Comparison of ENCODE assay signal across 8 mouse cellular contexts in the genomic region with DNA sequence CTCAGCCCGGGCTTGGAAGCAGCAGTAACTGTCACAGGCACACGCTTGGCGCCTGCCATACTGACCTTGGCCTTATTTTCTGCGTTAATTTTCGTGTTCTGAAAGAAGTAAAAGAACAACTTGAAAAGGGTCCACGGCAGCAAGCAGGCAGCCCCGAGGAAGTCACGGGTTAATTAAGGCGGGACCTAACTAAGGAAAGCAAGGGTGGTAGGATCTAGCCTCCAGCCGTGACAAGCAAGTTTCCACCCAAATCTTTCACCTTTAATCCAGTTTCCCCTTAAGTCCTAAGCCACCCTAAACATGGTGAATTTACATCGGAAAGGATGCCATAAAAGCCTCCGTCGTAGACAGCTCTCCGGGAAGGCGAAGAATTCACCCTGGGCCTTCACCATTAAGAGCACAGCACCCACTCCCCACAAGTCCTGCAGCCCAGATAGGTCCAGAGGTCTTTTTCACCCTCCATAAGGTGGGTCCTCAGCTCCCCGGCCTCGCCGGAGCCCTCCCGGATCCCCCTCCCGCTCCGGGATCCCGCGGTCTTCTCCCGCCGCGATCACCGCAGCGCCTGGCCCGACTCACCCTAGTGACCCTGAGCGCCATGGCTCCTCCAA. TPM values are rescaled to one million over a fixed set of nuclear protein-coding genes. Genes with fewer than 3 reads are reported as not detected.
DNase-seq lines count a peak whose midpoint lies in the region; ATAC-seq and TF ChIP-seq lines count a peak whose summit lies in the region.

No protein-coding gene starts in this region.

- peaks cover 5 to 31% of the 10 kb centered on the region in 2 experiments for H3K4me1 ChIP-seq in heart, embryonic 14.5 days (ENCODE audit: control insufficient read depth in 2 of 2, insufficient read depth in 2 of 2, low read length in 2 of 2)
- H3K4me1 ChIP-seq in E14TG2a.4 (replicated peaks; ENCODE audit: low read depth, low read length) = peaks cover 64% of the 10 kb centered on the region
- peaks cover 24% of the 10 kb centered on the region for H3K4me1 ChIP-seq in limb, embryonic 12.5 days (replicated peaks)
- no peaks in the 10 kb centered on the region for H3K4me1 ChIP-seq in neural tube, embryonic 11.5 days (ENCODE audit: control insufficient read depth, insufficient read depth, low read length)

- H3K27ac ChIP-seq in heart, embryonic 14.5 days (replicated peaks in 1 of 2; ENCODE audit: control insufficient read depth in 1 of 2, insufficient read depth in 1 of 2, low read depth in 2 of 2, low read length in 2 of 2) = peak overlapping the region; percentile 48 to 65
- H3K27ac ChIP-seq in limb, embryonic 12.5 days = peak overlapping the region; percentile 66; the same call in 1 of the 2 replicates
- H3K27ac ChIP-seq in neural tube, embryonic 11.5 days (ENCODE audit: low read depth, low read length) = no peak overlapping the region

- peak overlapping the region; percentile 81 to 94 for H3K4me3 ChIP-seq in heart, embryonic 14.5 days (ENCODE audit: control insufficient read depth in 1 of 2, insufficient read depth in 1 of 2, low read depth in 1 of 2, low read length in 2 of 2)
- H3K4me3 ChIP-seq in E14TG2a.4 (replicated peaks; ENCODE audit: low read length) = peak overlapping the region; percentile 100
- H3K4me3 ChIP-seq in limb, embryonic 12.5 days (replicated peaks) = peak overlapping the region; percentile 84
- peak overlapping the region; percentile 84 for H3K4me3 ChIP-seq in neural tube, embryonic 11.5 days (ENCODE audit: low read depth, low read length)

- peaks cover 41% of the 10 kb centered on the region for H3K36me3 ChIP-seq in heart, embryonic 14.5 days (ENCODE audit: control insufficient read depth, insufficient read depth, low read length)
- H3K36me3 ChIP-seq in E14TG2a.4 (ENCODE audit: insufficient read depth, low read length) = peaks cover 47% of the 10 kb centered on the region
- H3K36me3 ChIP-seq in limb, embryonic 12.5 days = peaks cover 36% of the 10 kb centered on the region
- H3K36me3 ChIP-seq in neural tube, embryonic 11.5 days (ENCODE audit: control insufficient read depth, insufficient read depth, low read length) = peaks cover 6% of the 10 kb centered on the region; the same call in 1 of the 2 replicates

- no peaks in the 10 kb centered on the region for H3K27me3 ChIP-seq in heart, embryonic 14.5 days (ENCODE audit: control insufficient read depth, insufficient read depth, low read length)
- H3K27me3 ChIP-seq in E14TG2a.4 (ENCODE audit: insufficient read depth, low read length) = no peaks in the 10 kb centered on the region
- no peaks in the 10 kb centered on the region for H3K27me3 ChIP-seq in limb, embryonic 12.5 days
- H3K27me3 ChIP-seq in neural tube, embryonic 11.5 days (ENCODE audit: control insufficient read depth, insufficient read depth, low read length) = no peaks in the 10 kb centered on the region

- peak; percentile 4; the same call in 1 of the 2 replicates for ATAC-seq in heart, embryonic 14.5 days (ENCODE audit: insufficient number of reproducible peaks, insufficient read depth, low FRiP score, low read depth)
- peak; percentile 77 for ATAC-seq in erythroblast, adult 5-6 weeks (replicated peaks; ENCODE audit: low FRiP score, poor library complexity, severe bottlenecking)
- no peak; the same call in 1 of the 2 replicates for ATAC-seq in limb, embryonic 12.5 days (ENCODE audit: insufficient number of reproducible peaks, insufficient read depth, low FRiP score, low TSS enrichment, low read depth)
- peak; percentile 33 for ATAC-seq in neural tube, embryonic 11.5 days (ENCODE audit: insufficient read depth, low FRiP score, low TSS enrichment)

- no peak for DNase-seq in heart, adult 9 months (ENCODE audit: low spot score in 2 of 2)
- DNase-seq in neural tube, embryonic 11.5 days (ENCODE audit: low spot score) = no peak
- no peak for DNase-seq in cerebellum, adult 8-10 months
- no peak for DNase-seq in left cerebral cortex, postnatal 4 days

- H3K4me2 ChIP-seq in heart, embryonic 14.5 days (ENCODE audit: low read length) = peak overlapping the region; percentile 93
- peak overlapping the region; percentile 74 for H3K4me2 ChIP-seq in limb, embryonic 12.5 days
- H3K4me2 ChIP-seq in neural tube, embryonic 11.5 days (ENCODE audit: low read depth) = peak overlapping the region; percentile 83

- under 1% methylated on average over 29 of the region's 30 CpGs for WGBS in heart, embryonic 14.5 days
- under 1% methylated on average over 30 of the region's 30 CpGs for WGBS in limb, embryonic 12.5 days
- WGBS in neural tube, embryonic 11.5 days = under 1% methylated on average over 29 of the region's 30 CpGs

- no peaks in the 10 kb centered on the region for H3K9me3 ChIP-seq in heart, embryonic 14.5 days (ENCODE audit: control insufficient read depth, low read length)
- no peaks in the 10 kb centered on the region for H3K9me3 ChIP-seq in E14TG2a.4 (ENCODE audit: low read length)
- no peaks in the 10 kb centered on the region for H3K9me3 ChIP-seq in limb, embryonic 12.5 days
- H3K9me3 ChIP-seq in neural tube, embryonic 11.5 days (ENCODE audit: control insufficient read depth, low read length) = no peaks in the 10 kb centered on the region

- intact Hi-C loops in left cerebral cortex, postnatal 4 days (cut with DNase I) = no loop called here

- H3K9ac ChIP-seq in heart, embryonic 14.5 days (ENCODE audit: low read length) = peak overlapping the region; percentile 91
- peak overlapping the region; percentile 84 for H3K9ac ChIP-seq in limb, embryonic 12.5 days (replicated peaks)
- H3K9ac ChIP-seq in neural tube, embryonic 11.5 days (ENCODE audit: low read length) = peak overlapping the region; percentile 92

- no peak for TF ChIP-seq CTCF in E14TG2a.4 (conservative IDR thresholded peaks at IDR 0.05; ENCODE audit: low read length)

RNA-seq across cellular contexts. Expression of a gene that starts 0.5 kb away (rescaled TPM):
- polyA plus RNA-seq in heart, embryonic 14.5 days (2014; fragmentation: Nextera tagmentation; extraction: Ambion mirVana) = 188 and 214 TPM in 2 replicates
- 64.0 and 69.2 TPM in 2 replicates for total RNA-seq in erythroblast, adult 5-6 weeks (2015; ENCODE audit: low replicate concordance)
- total RNA-seq in erythroblast, adult 5-6 weeks (2017; ENCODE audit: low replicate concordance) = 97.6 and 133 TPM in 2 replicates
- 300 and 302 TPM in 2 replicates for polyA plus RNA-seq in limb, embryonic 12.5 days (2016; fragmentation: Nextera tagmentation; extraction: Ambion mirVana)
- polyA plus RNA-seq in neural tube, embryonic 11.5 days (2014; fragmentation: Nextera tagmentation; extraction: Ambion mirVana) = 343 and 345 TPM in 2 replicates
- 1 to 10 TPM; 8.3 to 8.9 TPM for total RNA-seq in left cerebral cortex, postnatal 4 days (2021)

RNA-seq across cellular contexts. Expression of a gene that starts 10.2 kb away (rescaled TPM):
- polyA plus RNA-seq in heart, embryonic 14.5 days (2014; fragmentation: Nextera tagmentation; extraction: Ambion mirVana) = 18.0 and 18.1 TPM in 2 replicates
- total RNA-seq in erythroblast, adult 5-6 weeks (2015; ENCODE audit: low replicate concordance) = 29.9 and 45.5 TPM in 2 replicates
- 19.2 and 24.7 TPM in 2 replicates for total RNA-seq in erythroblast, adult 5-6 weeks (2017; ENCODE audit: low replicate concordance)
- polyA plus RNA-seq in limb, embryonic 12.5 days (2016; fragmentation: Nextera tagmentation; extraction: Ambion mirVana) = 55.2 and 60.7 TPM in 2 replicates
- 44.0 and 48.3 TPM in 2 replicates for polyA plus RNA-seq in neural tube, embryonic 11.5 days (2014; fragmentation: Nextera tagmentation; extraction: Ambion mirVana)
- 1 to 10 TPM; 3.9 to 4.1 TPM for total RNA-seq in left cerebral cortex, postnatal 4 days (2021)

RNA-seq across cellular contexts. Expression of a gene that starts 41.5 kb away (rescaled TPM):
- 288 and 291 TPM in 2 replicates for polyA plus RNA-seq in heart, embryonic 14.5 days (2014; fragmentation: Nextera tagmentation; extraction: Ambion mirVana)
- 13.0 and 19.8 TPM in 2 replicates for total RNA-seq in erythroblast, adult 5-6 weeks (2015; ENCODE audit: low replicate concordance)
- total RNA-seq in erythroblast, adult 5-6 weeks (2017; ENCODE audit: low replicate concordance) = 13.2 and 22.6 TPM in 2 replicates
- polyA plus RNA-seq in limb, embryonic 12.5 days (2016; fragmentation: Nextera tagmentation; extraction: Ambion mirVana) = 112 TPM in 2 replicates
- polyA plus RNA-seq in neural tube, embryonic 11.5 days (2014; fragmentation: Nextera tagmentation; extraction: Ambion mirVana) = 129 and 144 TPM in 2 replicates
- total RNA-seq in left cerebral cortex, postnatal 4 days (2021) = 10 to 100 TPM; 51.0 to 54.5 TPM

RNA-seq across cellular contexts. Expression of a gene that starts 47.3 kb away (rescaled TPM):
- polyA plus RNA-seq in heart, embryonic 14.5 days (2014; fragmentation: Nextera tagmentation; extraction: Ambion mirVana) = 38.5 and 41.9 TPM in 2 replicates
- total RNA-seq in erythroblast, adult 5-6 weeks (2015; ENCODE audit: low replicate concordance) = 22.8 and 38.6 TPM in 2 replicates
- total RNA-seq in erythroblast, adult 5-6 weeks (2017; ENCODE audit: low replicate concordance) = 16.2 and 17.9 TPM in 2 replicates
- 54.7 and 55.5 TPM in 2 replicates for polyA plus RNA-seq in limb, embryonic 12.5 days (2016; fragmentation: Nextera tagmentation; extraction: Ambion mirVana)
- 48.2 and 49.8 TPM in 2 replicates for polyA plus RNA-seq in neural tube, embryonic 11.5 days (2014; fragmentation: Nextera tagmentation; extraction: Ambion mirVana)
- 10 to 100 TPM; 35.6 to 39.2 TPM for total RNA-seq in left cerebral cortex, postnatal 4 days (2021)

RNA-seq across cellular contexts. Expression of a gene that starts 55.2 kb away (rescaled TPM):
- polyA plus RNA-seq in heart, embryonic 14.5 days (2014; fragmentation: Nextera tagmentation; extraction: Ambion mirVana) = 69.2 and 70.2 TPM in 2 replicates
- 5.0 and 16.1 TPM in 2 replicates for total RNA-seq in erythroblast, adult 5-6 weeks (2015; ENCODE audit: low replicate concordance)
- total RNA-seq in erythroblast, adult 5-6 weeks (2017; ENCODE audit: low replicate concordance) = 12.5 and 13.5 TPM in 2 replicates
- polyA plus RNA-seq in limb, embryonic 12.5 days (2016; fragmentation: Nextera tagmentation; extraction: Ambion mirVana) = 107 TPM in 2 replicates
- polyA plus RNA-seq in neural tube, embryonic 11.5 days (2014; fragmentation: Nextera tagmentation; extraction: Ambion mirVana) = 69.0 and 77.0 TPM in 2 replicates
- total RNA-seq in left cerebral cortex, postnatal 4 days (2021) = 10 to 100 TPM; 37.8 to 39.9 TPM
